Mouse (Mus musculus): ENCODE measurements at regions not wholly inside any gene's neighbourhood (a gene's known extent, or its start where the extent isn't known, plus 50 kb on each side); places are given as distances from the start of the nearest gene placed in this dataset.

GRCm38 (mm10) chr1:101113266-101113849 is 1340.8 kb downstream of the Cntnap5b start:
- H3K36me3 ChIP-seq (ENCODE audit: control insufficient read depth, insufficient read depth, low read length, poor library complexity, severe bottlenecking) = no peaks in the 10 kb centered on the region
- no peak for TF ChIP-seq ZC3H11A (IDR thresholded peaks at IDR 0.05; ENCODE audit: borderline replicate concordance, low read depth, low read length)
- TF ChIP-seq CHD2 (IDR thresholded peaks at IDR 0.05; ENCODE audit: low read depth, low read length) = no peak
- TF ChIP-seq HCFC1 (IDR thresholded peaks at IDR 0.05; ENCODE audit: borderline replicate concordance, insufficient read depth, low read length) = no peak
- no peak for TF ChIP-seq ZNF384 (IDR thresholded peaks at IDR 0.05; ENCODE audit: low read depth, low read length)
- no peak for TF ChIP-seq MAFK (IDR thresholded peaks at IDR 0.05; ENCODE audit: insufficient read depth, low read depth, low read length)

GRCm38 (mm10) chr1:101122091-101122825 is 1349.7 kb downstream of the Cntnap5b start:
- no peaks in the 10 kb centered on the region for H3K4me1 ChIP-seq (ENCODE audit: control insufficient read depth in 2 of 2, insufficient read depth in 2 of 2, low read length in 2 of 2, poor library complexity in 1 of 2)
- TF ChIP-seq CHD2 (IDR thresholded peaks at IDR 0.05; ENCODE audit: low read depth, low read length) (no peak), ZC3H11A (IDR thresholded peaks at IDR 0.05; ENCODE audit: borderline replicate concordance, low read depth, low read length) (no peak), HCFC1 (IDR thresholded peaks at IDR 0.05; ENCODE audit: borderline replicate concordance, insufficient read depth, low read length) (no peak), ZNF384 (IDR thresholded peaks at IDR 0.05; ENCODE audit: low read depth, low read length) (no peak), MAFK (IDR thresholded peaks at IDR 0.05; ENCODE audit: insufficient read depth, low read depth, low read length) (no peak)
- in situ Hi-C loops (cut with MboI; ENCODE audit: low sequenced_read_pairs in 2 of 2, unreplicated experiment in 2 of 2) = no loop called here
- H3K4me3 ChIP-seq (ENCODE audit: insufficient read depth in 1 of 2, low read depth in 1 of 2, low read length in 2 of 2, poor library complexity in 1 of 2, severe bottlenecking in 1 of 2) = no peak overlapping the region
- H3K36me3 ChIP-seq (ENCODE audit: control insufficient read depth, insufficient read depth, low read length, poor library complexity, severe bottlenecking) = no peaks in the 10 kb centered on the region
- H3K27ac ChIP-seq (ENCODE audit: insufficient read depth, low read depth, low read length, poor library complexity, severe bottlenecking) = no peak overlapping the region
- DNase-seq (ENCODE audit: low read depth, low spot score) = no peak
- H3K9ac ChIP-seq (ENCODE audit: insufficient read depth, low read depth, low read length, poor library complexity, severe bottlenecking) = no peak overlapping the region
- no peaks in the 10 kb centered on the region for H3K9me3 ChIP-seq (ENCODE audit: control insufficient read depth, insufficient read depth, low read depth, low read length)

More at GRCm38 (mm10) chr1:101113266-101113849, 1340.8 kb downstream of the Cntnap5b start:
- H3K27ac ChIP-seq (ENCODE audit: insufficient read depth, low read depth, low read length, poor library complexity, severe bottlenecking) = no peak overlapping the region
- no peaks in the 10 kb centered on the region for H3K9me3 ChIP-seq (ENCODE audit: control insufficient read depth, insufficient read depth, low read depth, low read length)
- H3K4me3 ChIP-seq (ENCODE audit: insufficient read depth in 1 of 2, low read depth in 1 of 2, low read length in 2 of 2, poor library complexity in 1 of 2, severe bottlenecking in 1 of 2) = no peak overlapping the region
- DNase-seq (ENCODE audit: low read depth, low spot score) = no peak
- no peaks in the 10 kb centered on the region for H3K4me1 ChIP-seq (ENCODE audit: control insufficient read depth in 2 of 2, insufficient read depth in 2 of 2, low read length in 2 of 2, poor library complexity in 1 of 2)
- in situ Hi-C loops (cut with MboI; ENCODE audit: low sequenced_read_pairs in 2 of 2, unreplicated experiment in 2 of 2) = no loop called here
- H3K9ac ChIP-seq (ENCODE audit: insufficient read depth, low read depth, low read length, poor library complexity, severe bottlenecking) = no peak overlapping the region

GRCm38 (mm10) chr1:101127242-101127641 is 1354.7 kb downstream of the Cntnap5b start:
- Histone ChIP-seq H3K9me3 (ENCODE audit: control insufficient read depth, insufficient read depth, low read depth, low read length) (no peaks in the 10 kb centered on the region), H3K27ac (ENCODE audit: insufficient read depth, low read depth, low read length, poor library complexity, severe bottlenecking) (no peak overlapping the region), H3K36me3 (ENCODE audit: control insufficient read depth, insufficient read depth, low read length, poor library complexity, severe bottlenecking) (no peaks in the 10 kb centered on the region), H3K4me1 (ENCODE audit: control insufficient read depth in 2 of 2, insufficient read depth in 2 of 2, low read length in 2 of 2, poor library complexity in 1 of 2) (no peaks in the 10 kb centered on the region), H3K4me3 (ENCODE audit: insufficient read depth in 1 of 2, low read depth in 1 of 2, low read length in 2 of 2, poor library complexity in 1 of 2, severe bottlenecking in 1 of 2) (no peak overlapping the region), H3K9ac (ENCODE audit: insufficient read depth, low read depth, low read length, poor library complexity, severe bottlenecking) (no peak overlapping the region)
- TF ChIP-seq ZC3H11A (IDR thresholded peaks at IDR 0.05; ENCODE audit: borderline replicate concordance, low read depth, low read length) (no peak), CHD2 (IDR thresholded peaks at IDR 0.05; ENCODE audit: low read depth, low read length) (no peak), HCFC1 (IDR thresholded peaks at IDR 0.05; ENCODE audit: borderline replicate concordance, insufficient read depth, low read length) (no peak), ZNF384 (IDR thresholded peaks at IDR 0.05; ENCODE audit: low read depth, low read length) (no peak), MAFK (IDR thresholded peaks at IDR 0.05; ENCODE audit: insufficient read depth, low read depth, low read length) (no peak)
- no peak for DNase-seq (ENCODE audit: low read depth, low spot score)
- in situ Hi-C loops (cut with MboI; ENCODE audit: low sequenced_read_pairs in 2 of 2, unreplicated experiment in 2 of 2) = no loop called here

- no peak for DNase-seq (ENCODE audit: low read depth, low spot score)
- Histone ChIP-seq H3K4me1 (ENCODE audit: control insufficient read depth in 2 of 2, insufficient read depth in 2 of 2, low read length in 2 of 2, poor library complexity in 1 of 2) (no peaks in the 10 kb centered on the region), H3K9me3 (ENCODE audit: control insufficient read depth, insufficient read depth, low read depth, low read length) (no peaks in the 10 kb centered on the region), H3K9ac (ENCODE audit: insufficient read depth, low read depth, low read length, poor library complexity, severe bottlenecking) (no peak overlapping the region), H3K4me3 (ENCODE audit: insufficient read depth in 1 of 2, low read depth in 1 of 2, low read length in 2 of 2, poor library complexity in 1 of 2, severe bottlenecking in 1 of 2) (no peak overlapping the region), H3K36me3 (ENCODE audit: control insufficient read depth, insufficient read depth, low read length, poor library complexity, severe bottlenecking) (no peaks in the 10 kb centered on the region), H3K27ac (ENCODE audit: insufficient read depth, low read depth, low read length, poor library complexity, severe bottlenecking) (no peak overlapping the region)
- TF ChIP-seq ZNF384 (IDR thresholded peaks at IDR 0.05; ENCODE audit: low read depth, low read length) (peak; percentile 39; the same call in 1 of the 2 replicates), ZC3H11A (IDR thresholded peaks at IDR 0.05; ENCODE audit: borderline replicate concordance, low read depth, low read length) (no peak)
- in situ Hi-C loops (cut with MboI; ENCODE audit: low sequenced_read_pairs in 2 of 2, unreplicated experiment in 2 of 2) = no loop called here
Measured at GRCm38 (mm10) chr1:101166666-101167065, 1394.1 kb downstream of the Cntnap5b start.

Data from ES-E14 (cell line).